Mouse (Mus musculus): ENCODE results near the gene Rab31. TPM values are rescaled to one million over a fixed set of nuclear protein-coding genes. Genes with fewer than 3 reads are reported as not detected.
A peak's percentile ranks its signal among the peaks of the same experiment; 100 is the strongest.

Rab31 gene
- polyA plus RNA-seq, 1 experiment from 2014 or later, result 32.5 TPM

DNA sequence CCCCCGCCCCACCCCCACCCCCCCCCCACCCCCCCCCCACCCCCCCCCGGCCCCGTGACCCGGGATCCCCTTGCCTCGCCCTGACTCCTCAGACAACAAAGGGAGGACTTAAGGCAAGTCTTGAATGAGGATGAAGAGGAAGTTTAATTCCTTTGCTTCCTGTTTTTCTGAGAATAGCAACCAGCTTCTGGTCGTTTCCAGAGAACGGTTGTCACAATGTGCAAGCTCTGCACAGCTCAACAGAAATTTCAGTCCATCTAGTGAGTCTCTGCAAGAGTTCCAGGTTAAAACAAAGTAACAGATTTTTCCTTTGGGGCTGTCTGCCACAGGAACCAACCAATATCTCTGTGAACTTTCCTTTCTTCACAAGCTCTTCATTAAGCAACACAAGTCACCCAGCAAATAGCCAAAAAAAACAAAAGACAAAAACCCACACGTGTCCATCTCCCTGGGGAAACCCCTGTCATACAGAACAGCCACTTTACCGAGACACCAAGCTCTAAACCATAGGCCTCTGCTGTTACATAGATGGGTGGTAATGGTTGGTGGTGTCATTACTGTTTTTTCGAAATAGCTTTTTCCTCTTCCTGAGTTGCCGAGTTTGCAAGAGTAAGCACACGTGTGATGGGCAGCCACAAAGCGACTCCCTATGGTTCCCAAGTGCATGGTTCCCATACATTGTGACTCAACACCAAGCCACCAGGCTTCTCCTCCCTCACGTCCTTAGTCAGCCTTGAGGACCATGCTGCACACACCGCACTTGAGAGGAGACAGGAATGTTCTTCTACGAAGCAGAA is 42.4 kb downstream of the Rab31 start:
- no peak overlapping the region for H3K27ac ChIP-seq

DNA sequence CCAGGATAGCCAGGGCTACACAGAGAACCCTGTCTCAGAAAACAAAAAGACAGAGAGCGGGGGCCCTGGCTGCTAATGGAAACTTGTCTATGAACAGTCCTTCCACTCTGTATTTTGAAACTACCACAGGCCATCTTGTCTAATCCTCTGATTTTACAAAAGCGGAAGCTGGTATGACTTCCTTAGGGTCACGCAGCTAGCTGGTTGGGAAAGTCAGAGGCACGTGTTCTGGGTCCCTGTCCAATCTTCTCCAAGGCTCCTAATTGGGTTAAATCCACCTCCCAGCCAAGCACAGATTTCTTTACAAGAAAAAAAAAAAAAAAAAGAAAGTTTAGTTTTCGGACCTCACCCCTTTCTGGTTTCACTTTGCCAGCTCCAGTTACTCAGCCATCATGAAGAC is 45.8 kb downstream of the Rab31 start:
- no peaks in the 10 kb centered on the region; the same call in 1 of the 2 replicates for H3K4me1 ChIP-seq (replicated peaks)
- no peak for ATAC-seq
- H3K9me3 ChIP-seq, result no peaks in the 10 kb centered on the region
- H3K27me3 ChIP-seq (replicated peaks), result no peaks in the 10 kb centered on the region
- H3K9ac ChIP-seq, result no peak overlapping the region
- H3K36me3 ChIP-seq, result no peaks in the 10 kb centered on the region
- no peak overlapping the region for H3K4me3 ChIP-seq (replicated peaks)
- no peak overlapping the region for H3K4me2 ChIP-seq (replicated peaks)
- WGBS, result 88% methylated on average over 5 of the region's 5 CpGs
- no peak overlapping the region for H3K27ac ChIP-seq

More for the DNA sequence above, 42.4 kb downstream of the Rab31 start:
- Histone ChIP-seq H3K27me3 (replicated peaks) (no peaks in the 10 kb centered on the region), H3K9me3 (no peaks in the 10 kb centered on the region), H3K4me1 (replicated peaks) (no peaks in the 10 kb centered on the region), H3K4me2 (replicated peaks) (no peak overlapping the region), H3K36me3 (no peaks in the 10 kb centered on the region), H3K9ac (no peak overlapping the region), H3K4me3 (replicated peaks) (no peak overlapping the region)
- 73% methylated on average over 13 of the region's 16 CpGs for WGBS
- no peak for ATAC-seq

DNA sequence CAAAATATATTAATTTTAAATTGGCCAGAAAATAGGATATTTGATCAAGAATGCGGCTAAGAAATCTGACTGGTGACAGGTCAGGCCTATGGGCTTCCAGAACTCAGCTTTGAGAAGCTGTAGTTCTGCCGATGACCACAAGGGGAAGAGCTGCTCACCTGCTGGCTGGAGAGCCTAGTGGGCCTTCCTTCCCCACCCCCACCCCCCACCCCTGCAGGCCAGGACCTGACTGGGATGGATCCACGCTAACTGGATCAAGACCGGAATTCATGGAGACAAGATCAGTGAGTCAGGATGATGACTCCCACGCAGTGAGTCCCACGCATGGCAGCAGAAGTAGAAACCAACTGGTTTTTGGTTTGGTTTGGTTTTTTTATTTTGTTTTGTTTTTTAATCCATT is 46.3 kb downstream of the Rab31 start:
- ATAC-seq, result no peak
- Histone ChIP-seq H3K4me1 (replicated peaks) (no peaks in the 10 kb centered on the region; the same call in 1 of the 2 replicates), H3K4me3 (replicated peaks) (no peak overlapping the region), H3K36me3 (no peaks in the 10 kb centered on the region), H3K4me2 (replicated peaks) (no peak overlapping the region), H3K27ac (no peak overlapping the region), H3K27me3 (replicated peaks) (no peaks in the 10 kb centered on the region), H3K9ac (no peak overlapping the region), H3K9me3 (no peaks in the 10 kb centered on the region)
- WGBS, result 86% methylated on average over 6 of the region's 6 CpGs

DNA sequence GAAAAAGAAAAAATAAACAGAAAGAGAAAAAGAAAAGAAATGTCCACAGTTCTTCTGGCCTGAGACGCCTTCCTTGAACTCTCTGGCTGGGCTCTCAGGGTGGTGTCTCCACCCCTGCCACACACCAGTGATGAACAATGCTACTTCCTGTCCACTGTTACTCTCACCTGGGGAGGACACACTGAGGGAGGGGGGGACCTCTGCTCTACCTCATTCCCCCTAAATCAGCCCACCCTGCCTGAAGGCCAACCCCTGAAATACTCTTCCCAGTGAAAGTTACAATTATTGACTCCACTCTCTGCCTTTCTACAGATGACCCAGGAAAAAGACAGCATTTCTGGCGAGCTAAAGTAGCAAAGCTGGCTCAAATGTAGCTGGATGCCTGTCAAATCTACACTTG is 46.7 kb downstream of the Rab31 start:
- ATAC-seq, result no peak

DNA sequence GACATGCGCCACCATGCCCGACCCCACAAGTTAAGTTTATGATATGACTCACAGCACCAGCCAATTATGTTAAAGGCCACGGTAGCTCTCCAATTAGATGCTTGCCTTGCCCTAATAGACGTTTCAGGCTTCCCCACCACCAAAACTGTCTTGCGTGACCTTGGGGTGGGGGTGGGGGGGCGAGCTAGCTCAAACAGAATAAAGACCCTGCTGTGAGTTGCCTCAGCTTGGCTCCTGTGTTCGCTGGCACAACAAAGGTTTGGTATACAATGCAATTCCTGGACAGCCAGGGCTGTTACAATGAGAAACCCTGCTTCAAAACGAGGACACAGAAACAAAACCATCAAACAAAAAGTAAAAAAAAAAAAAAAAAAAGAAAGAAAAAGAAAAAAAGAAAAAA is 47.2 kb downstream of the Rab31 start:
- Histone ChIP-seq H3K4me1 (replicated peaks) (no peaks in the 10 kb centered on the region; the same call in 1 of the 2 replicates), H3K9ac (no peak overlapping the region), H3K4me3 (replicated peaks) (no peak overlapping the region), H3K27ac (no peak overlapping the region), H3K9me3 (no peaks in the 10 kb centered on the region), H3K27me3 (replicated peaks) (no peaks in the 10 kb centered on the region), H3K4me2 (replicated peaks) (no peak overlapping the region), H3K36me3 (no peaks in the 10 kb centered on the region)
- ATAC-seq, result no peak
- 74% methylated on average over 8 of the region's 8 CpGs for WGBS

More for the DNA sequence above, 46.7 kb downstream of the Rab31 start:
- H3K9me3 ChIP-seq, result no peaks in the 10 kb centered on the region
- H3K4me3 ChIP-seq (replicated peaks), result no peak overlapping the region
- no peak overlapping the region for H3K4me2 ChIP-seq (replicated peaks)
- WGBS, result 74% methylated on average over 2 of the region's 2 CpGs
- H3K27ac ChIP-seq, result 0 out of 2 replicates have a peak overlapping the region, but pooled peaks have one; percentile 13
- H3K4me1 ChIP-seq (replicated peaks), result no peaks in the 10 kb centered on the region; the same call in 1 of the 2 replicates
- no peaks in the 10 kb centered on the region for H3K36me3 ChIP-seq
- no peaks in the 10 kb centered on the region for H3K27me3 ChIP-seq (replicated peaks)
- no peak overlapping the region for H3K9ac ChIP-seq

DNA sequence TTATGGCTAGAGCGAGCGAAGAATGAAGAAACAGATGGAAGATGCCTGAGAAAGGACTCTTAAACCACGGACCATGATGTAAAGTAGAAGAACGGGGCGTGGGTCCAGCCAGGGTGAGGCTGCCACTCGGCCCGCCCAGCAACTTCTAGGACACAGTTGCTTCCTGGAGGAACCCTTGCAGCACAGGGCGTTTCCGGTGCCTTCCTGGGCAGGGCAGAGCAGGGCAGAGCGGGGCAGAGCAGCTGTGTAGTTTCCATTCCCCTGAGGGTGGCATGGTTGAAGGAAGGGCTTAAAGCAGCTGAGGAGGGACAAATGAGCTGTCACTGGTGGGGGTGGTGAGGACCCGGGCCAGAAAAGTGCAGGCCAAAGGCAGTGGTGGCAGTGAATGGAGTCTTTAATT is 48.3 kb downstream of the Rab31 start:
- Histone ChIP-seq H3K4me3 (replicated peaks) (no peak overlapping the region), H3K27ac (peak overlapping the region; percentile 23; the same call in 1 of the 2 replicates), H3K4me1 (replicated peaks) (no peaks in the 10 kb centered on the region; the same call in 1 of the 2 replicates), H3K9ac (no peak overlapping the region), H3K4me2 (replicated peaks) (0 out of 2 replicates have a peak overlapping the region, but pooled peaks have one; percentile 5), H3K27me3 (replicated peaks) (no peaks in the 10 kb centered on the region), H3K9me3 (no peaks in the 10 kb centered on the region), H3K36me3 (no peaks in the 10 kb centered on the region)
- 75% methylated on average over 11 of the region's 11 CpGs for WGBS
- ATAC-seq, result peak; percentile 88

DNA sequence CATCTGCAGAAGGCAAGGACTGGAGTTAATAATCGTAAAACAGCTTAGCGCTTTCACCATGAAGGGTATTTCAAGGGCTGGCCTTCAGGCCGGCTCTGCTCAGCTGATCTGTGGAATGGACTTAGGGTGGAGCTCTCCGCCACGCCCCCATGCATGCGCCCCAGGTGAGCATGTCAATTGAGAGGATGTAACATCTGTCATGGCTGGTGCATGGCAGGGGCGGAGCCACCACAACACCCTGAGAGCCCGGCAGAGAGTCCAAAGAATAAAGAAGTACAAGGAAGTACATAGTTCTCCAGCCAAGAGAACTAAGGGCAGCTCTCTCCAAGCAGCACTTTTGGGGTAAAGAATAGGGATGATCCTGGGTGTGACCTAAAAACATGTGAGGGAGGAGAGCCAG is 48.9 kb downstream of the Rab31 start:
- Histone ChIP-seq H3K9ac (no peak overlapping the region), H3K4me1 (replicated peaks) (no peaks in the 10 kb centered on the region; the same call in 1 of the 2 replicates), H3K9me3 (no peaks in the 10 kb centered on the region), H3K4me3 (replicated peaks) (no peak overlapping the region), H3K36me3 (no peaks in the 10 kb centered on the region), H3K27me3 (replicated peaks) (no peaks in the 10 kb centered on the region), H3K4me2 (replicated peaks) (0 out of 2 replicates have a peak overlapping the region, but pooled peaks have one; percentile 5), H3K27ac (peak overlapping the region; percentile 23; the same call in 1 of the 2 replicates)
- 79% methylated on average over 8 of the region's 8 CpGs for WGBS
- ATAC-seq, result peak; percentile 86

DNA sequence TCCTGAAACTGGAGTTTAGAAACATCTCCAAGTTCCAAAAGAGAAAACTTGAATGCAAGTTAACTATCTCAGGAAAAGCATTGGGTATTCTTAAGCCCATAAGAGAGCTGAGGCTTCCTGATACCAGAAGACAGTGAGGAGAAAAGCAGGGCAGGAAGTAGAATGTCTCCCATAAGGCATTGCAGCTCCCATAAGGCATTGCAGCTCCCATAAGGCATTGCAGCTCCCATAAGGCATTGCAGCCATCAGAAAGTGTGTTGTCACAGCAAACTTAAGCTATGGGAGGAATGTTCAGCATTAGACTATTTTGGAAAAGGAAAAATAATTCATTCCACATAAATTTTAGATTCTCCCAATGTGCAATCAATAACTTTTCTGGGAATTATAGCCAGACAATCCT is 51.2 kb downstream of the Rab31 start:
- ATAC-seq, result no peak
- H3K27ac ChIP-seq, result no peak overlapping the region
- H3K36me3 ChIP-seq, result no peaks in the 10 kb centered on the region
- H3K4me1 ChIP-seq (replicated peaks), result no peaks in the 10 kb centered on the region; the same call in 1 of the 2 replicates
- H3K9ac ChIP-seq, result no peak overlapping the region
- H3K4me3 ChIP-seq (replicated peaks), result no peak overlapping the region
- no peaks in the 10 kb centered on the region for H3K27me3 ChIP-seq (replicated peaks)
- no peak overlapping the region for H3K4me2 ChIP-seq (replicated peaks)
- H3K9me3 ChIP-seq, result no peaks in the 10 kb centered on the region

DNA sequence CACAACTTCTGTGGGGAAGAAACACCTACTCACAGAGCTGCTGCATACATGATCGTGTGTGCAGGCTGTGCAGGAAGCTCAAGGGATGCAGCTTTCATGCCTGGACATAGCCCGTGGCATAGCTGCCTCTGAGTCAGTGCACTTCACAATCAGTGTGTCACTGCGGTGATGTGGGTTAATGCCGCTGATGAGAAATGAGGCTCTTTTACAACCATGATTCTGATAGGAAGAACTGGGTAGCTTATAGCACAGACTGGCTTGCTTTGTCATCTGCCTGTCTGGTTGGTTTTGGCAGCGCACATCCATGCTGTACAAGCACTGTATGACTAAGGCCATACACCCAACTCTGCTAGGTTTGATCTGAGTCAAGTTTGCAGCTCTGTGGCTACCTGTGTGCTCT is 52.7 kb downstream of the Rab31 start:
- H3K27me3 ChIP-seq (replicated peaks), result no peaks in the 10 kb centered on the region
- 97% methylated on average over 5 of the region's 5 CpGs for WGBS
- no peak overlapping the region for H3K27ac ChIP-seq
- H3K4me3 ChIP-seq (replicated peaks), result no peak overlapping the region
- H3K4me1 ChIP-seq (replicated peaks), result no peaks in the 10 kb centered on the region; the same call in 1 of the 2 replicates
- no peak overlapping the region for H3K4me2 ChIP-seq (replicated peaks)
- H3K9ac ChIP-seq, result no peak overlapping the region
- no peak for ATAC-seq
- no peaks in the 10 kb centered on the region for H3K9me3 ChIP-seq
- no peaks in the 10 kb centered on the region for H3K36me3 ChIP-seq

DNA sequence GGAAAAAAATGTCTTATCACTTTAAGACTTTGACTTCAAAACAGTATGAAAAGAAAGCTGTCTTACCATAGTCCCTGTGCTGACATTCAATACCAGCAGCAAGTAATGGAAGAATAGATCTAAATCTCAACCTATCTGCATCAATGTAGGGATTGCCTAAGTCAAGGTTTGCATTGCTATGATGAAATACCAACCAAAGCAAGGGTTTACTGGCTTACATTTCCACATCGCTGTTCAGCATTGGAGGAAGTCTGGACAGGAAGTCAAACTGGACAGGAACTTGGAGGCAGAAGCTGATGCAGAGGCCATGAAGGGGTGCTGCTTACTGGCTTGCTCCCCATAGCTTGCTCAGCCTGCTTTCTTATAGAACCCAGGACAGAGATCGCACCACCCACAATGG is 54.0 kb downstream of the Rab31 start:
- H3K27me3 ChIP-seq (replicated peaks), result no peaks in the 10 kb centered on the region
- H3K36me3 ChIP-seq, result no peaks in the 10 kb centered on the region
- no peak overlapping the region for H3K27ac ChIP-seq
- ATAC-seq, result no peak
- no peak overlapping the region for H3K9ac ChIP-seq
- H3K4me2 ChIP-seq (replicated peaks), result no peak overlapping the region
- no peaks in the 10 kb centered on the region for H3K9me3 ChIP-seq
- H3K4me1 ChIP-seq (replicated peaks), result no peaks in the 10 kb centered on the region
- WGBS, result 91% methylated on average over 2 of the region's 2 CpGs
- no peak overlapping the region for H3K4me3 ChIP-seq (replicated peaks)

DNA sequence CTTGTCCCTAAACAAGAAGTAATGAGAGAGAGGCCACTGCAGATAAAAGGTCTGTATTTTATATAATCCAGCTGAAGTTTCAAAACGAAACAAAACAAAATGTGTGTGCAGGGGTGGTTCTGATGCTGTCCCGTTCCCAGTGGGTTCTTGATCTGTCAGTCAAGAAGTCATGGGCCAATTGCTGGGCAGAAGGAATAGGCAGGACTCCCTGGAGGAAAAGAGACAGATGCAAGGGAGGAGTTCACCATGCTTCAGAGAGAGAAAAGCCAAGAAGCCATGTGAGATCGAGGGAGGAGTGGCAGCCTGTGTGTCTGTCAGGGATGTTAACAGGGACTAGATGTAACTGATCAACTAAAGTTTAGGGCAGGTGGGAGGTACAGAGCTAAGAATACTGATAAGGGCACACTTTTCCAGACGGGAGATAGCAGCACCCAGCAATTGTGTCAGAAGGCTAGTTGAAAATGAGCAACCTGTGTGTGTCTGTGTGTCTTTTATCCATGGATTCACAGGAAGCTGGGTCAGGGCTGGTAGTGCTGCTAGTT is 54.8 kb downstream of the Rab31 start:
- H3K36me3 ChIP-seq, result no peaks in the 10 kb centered on the region
- H3K27me3 ChIP-seq (replicated peaks), result no peaks in the 10 kb centered on the region
- no peak overlapping the region for H3K4me3 ChIP-seq (replicated peaks)
- no peak overlapping the region for H3K27ac ChIP-seq
- peak; percentile 69 for ATAC-seq
- H3K9ac ChIP-seq, result no peak overlapping the region
- H3K9me3 ChIP-seq, result no peaks in the 10 kb centered on the region
- no peaks in the 10 kb centered on the region for H3K4me1 ChIP-seq (replicated peaks)
- 75% methylated on average over 4 of the region's 4 CpGs for WGBS
- no peak overlapping the region for H3K4me2 ChIP-seq (replicated peaks)

DNA sequence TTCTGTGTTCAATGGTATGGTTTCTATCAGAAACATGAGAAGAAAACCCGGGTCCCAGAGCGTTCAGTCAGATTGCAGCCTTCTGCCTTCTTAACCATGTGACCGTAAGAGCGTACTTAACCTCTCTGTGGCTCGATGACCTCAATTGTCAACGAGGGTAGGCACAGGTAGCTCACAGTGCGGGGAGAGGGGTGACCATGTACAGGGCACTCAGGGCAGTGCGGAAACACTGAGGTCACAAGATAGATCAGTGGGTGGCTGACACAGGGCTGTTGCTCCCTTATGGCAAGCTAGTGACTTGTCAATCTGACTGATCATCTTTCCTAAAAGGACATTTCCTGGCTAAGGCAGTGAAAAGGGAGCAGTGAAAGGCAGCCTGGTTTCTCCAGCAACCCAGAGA is 58.5 kb downstream of the Rab31 start:
- Histone ChIP-seq H3K27me3 (replicated peaks) (no peaks in the 10 kb centered on the region), H3K36me3 (no peaks in the 10 kb centered on the region; the same call in 1 of the 2 replicates), H3K4me3 (replicated peaks) (no peak overlapping the region), H3K9me3 (no peaks in the 10 kb centered on the region), H3K4me2 (replicated peaks) (no peak overlapping the region), H3K9ac (no peak overlapping the region), H3K27ac (no peak overlapping the region), H3K4me1 (replicated peaks) (no peaks in the 10 kb centered on the region)
- 76% methylated on average over 8 of the region's 8 CpGs for WGBS
- ATAC-seq, result no peak

All from intestine, embryonic 15.5 days (tissue).